Mouse (Mus musculus) embryonic facial prominence, embryonic 15.5 days (tissue): Measurements from ENCODE around the gene Akt1. TPM values are rescaled to one million over a fixed set of nuclear protein-coding genes. Genes with fewer than 3 reads are reported as not detected.
A peak's percentile ranks its signal among the peaks of the same experiment; 100 is the strongest.

ENCODE experiments used
- ATAC-seq: fragments of 200-750 bp; cut with Nextera tagmentation; 2 replicates; pipeline ENCODE4 v1.8.0; 2017; ENCODE audit warnings: low read depth, moderate TSS enrichment; ENCODE audit not compliant: insufficient number of reproducible peaks, low FRiP score, low TSS enrichment
- H3K27ac ChIP-seq: fragments of 300-500 bp; sonication (generic); replicated peaks from 2 replicates; pipeline ENCODE4 v1.5.1; 2015; ENCODE audit warnings: mild to moderate bottlenecking, inconsistent platforms
- H3K27me3 ChIP-seq: fragments of 300-500 bp; sonication (generic); 2 replicates; pipeline ENCODE4 v1.6.1; 2015; ENCODE audit warnings: inconsistent platforms
- H3K36me3 ChIP-seq: fragments of 300-500 bp; sonication (generic); 2 replicates; pipeline ENCODE4 v1.6.1; 2015; ENCODE audit warnings: mild to moderate bottlenecking, inconsistent platforms
- H3K4me1 ChIP-seq: fragments of 300-500 bp; sonication (generic); 2 replicates; pipeline ENCODE4 v1.6.1; 2015; ENCODE audit warnings: inconsistent platforms
- H3K4me2 ChIP-seq: fragments of 300-500 bp; sonication (generic); replicated peaks from 2 replicates; pipeline ENCODE4 v1.6.1; 2015; ENCODE audit warnings: mild to moderate bottlenecking, inconsistent platforms
- H3K4me3 ChIP-seq: fragments of 300-500 bp; sonication (generic); replicated peaks from 2 replicates; pipeline ENCODE4 v1.5.1; 2015; ENCODE audit warnings: mild to moderate bottlenecking, inconsistent platforms
- H3K9ac ChIP-seq: fragments of 300-500 bp; sonication (generic); 2 replicates; pipeline ENCODE4 v1.6.1; 2015; ENCODE audit warnings: inconsistent platforms
- H3K9me3 ChIP-seq: fragments of 300-500 bp; sonication (generic); replicated peaks from 2 replicates; pipeline ENCODE4 v1.6.1; 2016; ENCODE audit warnings: inconsistent platforms
- WGBS: fragments of 180-500 bp; shearing (Covaris S2); methylation state at CpG from one replicate; pipeline ENCODE4 v1.1.7; 2015; 5-methylcytosine and 5-hydroxymethylcytosine counted together
- polyA plus RNA-seq: library from polyadenylated mRNA; unstranded; fragments of >200 nt; fragmentation: Nextera tagmentation; extraction: Ambion mirVana; gene quantifications from 2 replicates; pipeline ENCODE4 v1.2.1, GENCODE M21; 2015

Akt1 gene
- polyA plus RNA-seq, 1 experiment from 2014 or later: 84.9 TPM

GRCm38 (mm10) chr12:112667619-112668297 lies 6.9 kb downstream of the Akt1 start:
- H3K36me3 ChIP-seq: peaks cover 64% of the 10 kb centered on the region

DNA sequence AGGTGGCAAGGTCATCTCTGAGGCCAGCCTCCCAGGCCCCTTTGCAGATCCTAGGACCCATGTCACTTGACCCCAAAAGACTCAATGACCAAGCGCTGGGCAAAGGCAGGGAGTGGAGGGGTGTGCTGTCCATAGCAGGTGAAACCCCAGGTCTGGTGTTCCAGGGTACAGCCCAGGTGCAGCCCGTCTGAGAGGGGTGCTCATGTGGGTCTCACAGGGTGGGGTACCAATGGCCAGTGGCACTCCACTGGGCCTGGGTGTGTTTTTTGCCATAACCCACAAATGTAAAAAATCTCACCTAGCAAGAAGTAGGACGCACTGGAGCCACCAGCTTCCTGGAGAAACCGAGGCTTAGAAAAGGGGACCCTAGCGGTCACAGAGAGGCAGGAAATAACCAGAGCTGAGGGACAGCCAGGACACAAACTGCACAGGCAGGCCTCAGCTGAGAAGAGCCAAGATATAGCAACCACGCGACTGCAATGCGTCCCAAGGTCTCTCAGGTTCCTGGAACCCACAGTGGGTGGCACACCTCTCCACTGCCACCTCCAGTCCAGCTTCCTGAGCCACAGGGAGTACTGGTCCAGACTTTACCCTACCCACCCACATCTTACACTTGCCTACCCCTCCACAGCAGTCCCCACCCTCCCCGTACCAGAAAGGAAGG lies 8.7 kb downstream of the Akt1 start:
- no peak overlapping the region for H3K4me3 ChIP-seq
- H3K4me2 ChIP-seq: no peak overlapping the region; the same call in 1 of the 2 replicates
- H3K36me3 ChIP-seq: peaks cover 73% of the 10 kb centered on the region
- WGBS: 84% methylated on average over 9 of the region's 9 CpGs
- no peak overlapping the region for H3K9ac ChIP-seq
- no peaks in the 10 kb centered on the region for H3K27me3 ChIP-seq
- no peak for ATAC-seq
- no peaks in the 10 kb centered on the region for H3K9me3 ChIP-seq
- H3K4me1 ChIP-seq: peaks cover 92% of the 10 kb centered on the region
- H3K27ac ChIP-seq: peak overlapping the region; percentile 55; the same call in 1 of the 2 replicates

More at GRCm38 (mm10) chr12:112667619-112668297, 6.9 kb downstream of the Akt1 start:
- no peak overlapping the region for H3K27ac ChIP-seq
- H3K4me3 ChIP-seq: no peak overlapping the region
- H3K4me2 ChIP-seq: no peak overlapping the region
- ATAC-seq: no peak
- 79% methylated on average over 10 of the region's 10 CpGs for WGBS
- no peaks in the 10 kb centered on the region for H3K27me3 ChIP-seq
- peaks cover 92% of the 10 kb centered on the region for H3K4me1 ChIP-seq
- no peak overlapping the region for H3K9ac ChIP-seq
- no peaks in the 10 kb centered on the region for H3K9me3 ChIP-seq

GRCm38 (mm10) chr12:112665445-112665844 lies 9.2 kb downstream of the Akt1 start:
- no peak overlapping the region; the same call in 1 of the 2 replicates for H3K4me2 ChIP-seq
- no peak overlapping the region for H3K9ac ChIP-seq
- H3K4me1 ChIP-seq: peaks cover 92% of the 10 kb centered on the region
- ATAC-seq: no peak
- H3K9me3 ChIP-seq: no peaks in the 10 kb centered on the region
- peaks cover 69% of the 10 kb centered on the region for H3K36me3 ChIP-seq
- 52% methylated on average over 18 of the region's 18 CpGs for WGBS
- H3K4me3 ChIP-seq: no peak overlapping the region
- no peaks in the 10 kb centered on the region for H3K27me3 ChIP-seq
- peak overlapping the region; percentile 55; the same call in 1 of the 2 replicates for H3K27ac ChIP-seq

DNA sequence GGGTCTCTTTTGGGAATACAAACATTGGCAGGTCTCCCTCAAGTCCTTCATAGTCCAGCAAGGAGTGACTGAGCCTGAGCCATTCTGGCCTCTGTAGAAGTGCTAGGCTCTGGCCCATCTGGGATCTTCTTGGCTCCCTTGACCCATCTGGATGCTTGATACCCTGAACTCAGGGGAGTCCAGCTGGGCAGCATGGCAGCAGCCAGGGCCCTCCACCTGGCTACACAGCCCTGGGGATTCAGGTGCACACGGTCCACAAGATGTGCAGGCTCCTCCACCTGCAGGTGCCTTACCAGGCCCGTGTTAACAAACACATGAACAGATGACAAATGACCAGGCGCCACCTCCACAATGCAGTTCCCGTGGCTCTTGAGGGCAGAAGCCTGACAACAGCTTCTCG lies 10.0 kb downstream of the Akt1 start:
- no peak overlapping the region for H3K9ac ChIP-seq
- H3K27me3 ChIP-seq: no peaks in the 10 kb centered on the region
- H3K36me3 ChIP-seq: peaks cover 69% of the 10 kb centered on the region
- no peak overlapping the region for H3K4me3 ChIP-seq
- ATAC-seq: no peak
- no peak overlapping the region for H3K4me2 ChIP-seq
- peak overlapping the region; percentile 55; the same call in 1 of the 2 replicates for H3K27ac ChIP-seq
- no peaks in the 10 kb centered on the region for H3K9me3 ChIP-seq
- WGBS: 62% methylated on average over 5 of the region's 5 CpGs
- peaks cover 89% of the 10 kb centered on the region for H3K4me1 ChIP-seq

DNA sequence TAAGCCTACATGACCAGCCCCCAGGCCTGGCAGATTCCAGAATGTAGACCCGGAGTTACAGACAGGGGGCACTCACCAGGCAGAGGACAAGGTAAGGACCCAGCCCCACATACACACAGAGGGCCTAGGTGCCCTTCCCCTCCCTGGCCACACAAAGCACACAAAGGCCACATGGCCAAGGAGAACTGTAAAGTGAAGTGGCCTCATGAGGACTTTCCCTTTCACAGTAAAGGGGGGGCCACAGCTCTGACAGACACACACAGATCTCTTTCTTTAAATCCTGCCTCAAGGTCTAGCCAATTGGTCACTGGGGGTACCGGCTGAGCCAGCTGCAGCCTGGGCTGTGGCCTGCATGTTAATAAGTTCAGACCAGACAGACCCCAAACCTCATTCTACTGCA lies 10.6 kb downstream of the Akt1 start:
- ATAC-seq: no peak
- WGBS: 59% methylated on average over 2 of the region's 2 CpGs
- Histone ChIP-seq H3K27me3 (no peaks in the 10 kb centered on the region), H3K9me3 (no peaks in the 10 kb centered on the region), H3K27ac (peak overlapping the region; percentile 51), H3K4me3 (no peak overlapping the region), H3K4me1 (peaks cover 89% of the 10 kb centered on the region), H3K9ac (no peak overlapping the region), H3K4me2 (no peak overlapping the region), H3K36me3 (peaks cover 69% of the 10 kb centered on the region)

DNA sequence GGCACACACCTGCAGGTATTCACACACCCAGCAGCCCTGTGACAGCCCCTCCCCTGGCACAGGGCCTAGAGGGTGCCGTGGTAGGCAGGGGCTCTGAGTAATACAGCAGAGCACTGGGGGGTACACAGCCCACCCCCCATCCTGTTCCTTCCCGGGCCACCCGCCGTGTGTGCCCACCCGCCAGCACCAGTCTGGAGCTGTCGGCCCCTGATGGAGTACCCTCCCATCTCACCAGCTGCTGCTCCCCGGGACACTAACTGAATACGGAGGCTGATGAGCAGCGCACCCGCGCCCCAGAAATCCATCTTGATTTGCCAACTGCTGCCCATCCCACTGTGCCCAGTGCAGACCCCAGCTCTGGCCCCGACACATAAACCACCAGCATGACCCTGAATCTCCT lies 11.0 kb downstream of the Akt1 start:
- no peak overlapping the region for H3K4me2 ChIP-seq
- peaks cover 86% of the 10 kb centered on the region for H3K4me1 ChIP-seq
- no peak overlapping the region for H3K9ac ChIP-seq
- H3K27me3 ChIP-seq: no peaks in the 10 kb centered on the region
- peaks cover 69% of the 10 kb centered on the region for H3K36me3 ChIP-seq
- no peak overlapping the region for H3K4me3 ChIP-seq
- H3K9me3 ChIP-seq: no peaks in the 10 kb centered on the region
- H3K27ac ChIP-seq: peak overlapping the region; percentile 51
- WGBS: 82% methylated on average over 12 of the region's 12 CpGs
- no peak for ATAC-seq

GRCm38 (mm10) chr12:112663303-112663702 lies 11.4 kb downstream of the Akt1 start:
- ATAC-seq: no peak
- Histone ChIP-seq H3K9ac (no peak overlapping the region), H3K27ac (no peak overlapping the region), H3K4me1 (peaks cover 82% of the 10 kb centered on the region), H3K4me2 (no peak overlapping the region), H3K27me3 (no peaks in the 10 kb centered on the region), H3K9me3 (no peaks in the 10 kb centered on the region), H3K36me3 (peaks cover 69% of the 10 kb centered on the region), H3K4me3 (no peak overlapping the region)
- 75% methylated on average over 11 of the region's 11 CpGs for WGBS

GRCm38 (mm10) chr12:112661851-112662250 lies 12.8 kb downstream of the Akt1 start:
- peaks cover 73% of the 10 kb centered on the region for H3K36me3 ChIP-seq

GRCm38 (mm10) chr12:112661327-112661605 lies 13.4 kb downstream of the Akt1 start:
- 76% methylated on average over 3 of the region's 3 CpGs for WGBS
- Histone ChIP-seq H3K4me3 (no peak overlapping the region), H3K9me3 (no peaks in the 10 kb centered on the region), H3K27me3 (no peaks in the 10 kb centered on the region), H3K27ac (peak overlapping the region; percentile 88), H3K9ac (no peak overlapping the region), H3K4me2 (peak overlapping the region; percentile 24; the same call in 1 of the 2 replicates), H3K36me3 (peaks cover 77% of the 10 kb centered on the region), H3K4me1 (peaks cover 62% of the 10 kb centered on the region)
- ATAC-seq: no peak

More at GRCm38 (mm10) chr12:112661851-112662250, 12.8 kb downstream of the Akt1 start:
- no peak overlapping the region for H3K4me2 ChIP-seq
- no peak overlapping the region for H3K4me3 ChIP-seq
- H3K4me1 ChIP-seq: peaks cover 67% of the 10 kb centered on the region
- no peaks in the 10 kb centered on the region for H3K27me3 ChIP-seq
- ATAC-seq: no peak
- H3K27ac ChIP-seq: peak overlapping the region; percentile 88
- no peaks in the 10 kb centered on the region for H3K9me3 ChIP-seq
- 82% methylated on average over 9 of the region's 9 CpGs for WGBS
- no peak overlapping the region; the same call in 1 of the 2 replicates for H3K9ac ChIP-seq

GRCm38 (mm10) chr12:112660576-112661326 lies 13.9 kb downstream of the Akt1 start:
- H3K36me3 ChIP-seq: peaks cover 77% of the 10 kb centered on the region
- H3K9me3 ChIP-seq: no peaks in the 10 kb centered on the region
- H3K27ac ChIP-seq: peak overlapping the region; percentile 88
- H3K9ac ChIP-seq: no peak overlapping the region
- peak; percentile 67; the same call in 1 of the 2 replicates for ATAC-seq
- WGBS: 30% methylated on average over 5 of the region's 5 CpGs
- peak overlapping the region; percentile 24 for H3K4me2 ChIP-seq
- H3K4me1 ChIP-seq: peaks cover 56% of the 10 kb centered on the region
- no peaks in the 10 kb centered on the region for H3K27me3 ChIP-seq
- H3K4me3 ChIP-seq: no peak overlapping the region

DNA sequence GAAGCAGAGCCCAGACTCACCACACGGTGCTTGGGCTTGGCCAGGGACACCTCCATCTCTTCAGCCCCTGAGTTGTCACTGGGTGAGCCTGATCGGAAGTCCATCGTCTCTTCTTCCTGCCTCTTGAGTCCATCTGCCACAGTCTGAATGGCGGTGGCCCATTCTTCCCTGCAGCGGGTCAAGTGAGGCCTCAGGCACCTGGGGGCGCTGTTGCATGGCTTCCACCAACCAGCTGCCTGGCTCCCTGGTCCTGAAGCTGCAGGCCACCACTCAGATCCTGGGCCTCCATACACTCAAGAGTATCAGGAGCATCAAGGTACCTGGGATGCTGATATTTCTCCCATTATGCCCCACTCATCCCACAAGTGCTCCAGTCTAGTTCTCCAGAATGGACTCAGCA lies 15.6 kb downstream of the Akt1 start:
- no peak overlapping the region for H3K4me2 ChIP-seq
- H3K27ac ChIP-seq: no peak overlapping the region
- H3K9ac ChIP-seq: no peak overlapping the region
- ATAC-seq: no peak
- H3K9me3 ChIP-seq: no peaks in the 10 kb centered on the region
- peaks cover 50% of the 10 kb centered on the region for H3K4me1 ChIP-seq
- no peak overlapping the region for H3K4me3 ChIP-seq
- H3K36me3 ChIP-seq: peaks cover 84% of the 10 kb centered on the region
- no peaks in the 10 kb centered on the region for H3K27me3 ChIP-seq
- WGBS: 87% methylated on average over 6 of the region's 6 CpGs
